Mouse (Mus musculus): ENCODE measurements around the gene Pdcd4.

DNA sequence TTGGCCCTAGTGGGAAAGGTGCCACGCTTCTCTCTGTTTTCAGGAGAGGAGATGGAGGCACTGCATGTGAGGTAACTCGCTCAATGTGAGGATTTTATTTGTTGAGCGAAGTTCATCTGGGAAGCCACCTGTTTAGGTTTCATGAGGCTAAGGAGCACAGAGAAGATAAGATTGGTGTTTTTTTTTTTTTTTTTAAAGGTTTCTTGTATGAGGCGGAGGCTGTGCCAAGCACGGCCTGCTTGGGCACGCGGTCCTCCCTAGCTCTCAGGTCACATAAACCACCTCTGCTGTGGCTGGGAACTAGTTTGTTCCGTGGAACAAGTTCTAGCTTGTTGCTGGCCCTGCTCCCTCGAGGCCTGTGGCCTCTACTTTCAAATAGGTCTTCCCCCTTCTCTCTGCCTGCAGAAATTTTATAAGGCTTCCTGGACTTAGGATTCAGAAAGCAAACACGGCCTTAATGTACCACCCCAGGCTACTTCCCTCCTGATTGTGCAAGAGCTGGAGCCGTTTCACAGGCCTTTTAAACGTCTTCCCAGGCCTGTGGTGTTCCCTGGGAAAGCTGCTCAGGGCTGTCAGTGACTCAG, 2.6 kb downstream of the Pdcd4 start:
- TF ChIP-seq CTCF (IDR thresholded peaks at IDR 0.05; ENCODE audit: insufficient read depth, low read length) (no peak), POLR2A (IDR thresholded peaks at IDR 0.05; ENCODE audit: borderline replicate concordance, extremely low read depth, low read depth, low read length) (no peak)
